Mouse (Mus musculus): ENCODE results near the gene Gsdma2.
A peak's percentile ranks its signal among the peaks of the same experiment; 100 is the strongest.
"Not testable (repeated sequence)": the region's sequence is repeated elsewhere in the genome, so short reads cannot be mapped to it uniquely, and the experiment has no call there.

Gsdma2 gene

DNA sequence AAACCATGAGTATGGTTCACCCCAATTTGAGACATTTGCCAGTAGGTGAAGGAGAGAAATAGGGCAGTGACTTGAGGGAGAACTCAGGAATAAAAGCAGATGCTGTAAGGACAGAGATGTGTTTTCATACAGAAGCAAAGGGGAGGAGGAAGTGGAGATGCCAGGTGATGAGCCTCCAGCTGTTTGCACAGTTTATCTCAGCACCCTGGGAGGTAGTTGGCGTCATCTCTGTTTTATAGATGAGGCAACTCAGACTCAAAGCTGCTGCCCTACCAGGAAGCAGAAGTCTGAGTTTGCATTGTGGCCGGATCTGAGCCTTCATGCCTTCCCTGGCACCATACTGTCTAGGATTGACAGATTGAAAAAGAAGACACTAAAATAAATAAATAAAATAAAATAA, 22.4 kb downstream of the Gsdma2 start:
- DNase-seq = no peak

DNA sequence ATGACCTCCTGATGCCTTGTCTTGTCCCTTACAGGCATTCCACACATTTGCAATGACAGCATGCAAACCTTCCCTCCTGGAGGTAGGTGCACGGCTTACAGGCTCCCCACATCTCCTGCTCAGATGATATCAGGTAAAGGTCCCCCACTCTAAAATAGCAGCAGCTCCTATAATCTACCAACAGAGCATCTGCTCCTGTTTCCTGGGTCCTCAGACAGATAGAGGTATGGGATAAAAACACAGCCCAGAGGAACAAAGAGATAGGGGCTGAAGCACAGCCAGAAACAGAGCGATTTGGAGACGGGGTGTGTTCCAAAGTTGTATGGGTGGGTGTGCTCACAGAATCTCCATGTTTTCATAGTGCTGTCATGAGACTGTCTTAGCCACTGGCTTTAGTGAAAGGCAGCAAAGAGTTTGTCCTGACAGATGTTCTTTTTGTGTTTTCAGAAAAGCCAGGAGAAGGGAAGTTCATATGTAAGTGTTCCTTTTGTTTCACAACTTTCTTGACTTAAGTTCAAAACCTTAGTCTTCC, 24.8 kb downstream of the Gsdma2 start:
- DNase-seq = no peak

DNA sequence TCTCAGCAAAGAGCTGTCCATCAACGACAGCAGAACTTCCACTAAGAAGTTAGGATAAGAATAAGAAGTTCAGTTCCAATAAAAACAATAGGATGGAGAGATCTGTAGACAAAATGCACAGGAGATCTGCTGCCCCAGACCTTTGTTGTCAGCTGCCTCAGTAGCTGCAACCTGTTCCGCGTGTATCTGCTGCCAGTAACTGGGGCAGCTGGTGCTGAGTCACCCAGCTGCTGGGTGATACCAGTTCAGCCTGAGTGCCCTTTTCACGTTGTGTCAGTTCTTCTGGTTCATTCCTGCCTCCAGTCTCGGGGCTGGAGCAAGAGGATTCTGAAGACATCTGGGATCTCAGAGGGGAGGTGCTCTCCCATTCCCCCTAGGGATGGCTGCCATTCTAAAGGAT, 25.3 kb downstream of the Gsdma2 start:
- no peak for DNase-seq

DNA sequence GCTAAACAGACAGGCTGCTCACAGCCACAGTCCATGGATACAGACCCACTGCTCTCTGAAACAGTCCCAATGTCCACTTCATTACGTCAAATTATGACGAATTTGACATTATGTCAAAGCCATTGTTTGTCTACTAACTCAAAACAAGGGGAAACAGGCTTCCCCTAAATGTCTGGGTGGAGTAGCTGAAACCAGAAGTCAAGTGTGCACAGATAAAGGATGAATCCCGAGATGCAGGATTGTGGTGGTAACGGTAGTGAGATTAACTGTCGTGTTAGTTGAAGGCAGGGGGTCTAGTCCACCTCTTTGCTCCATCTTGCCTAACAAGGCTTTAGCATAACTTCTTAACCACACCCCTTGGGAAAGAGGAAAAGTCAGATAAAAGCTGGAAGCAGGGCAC, 25.9 kb downstream of the Gsdma2 start:
- no peak for DNase-seq

DNA sequence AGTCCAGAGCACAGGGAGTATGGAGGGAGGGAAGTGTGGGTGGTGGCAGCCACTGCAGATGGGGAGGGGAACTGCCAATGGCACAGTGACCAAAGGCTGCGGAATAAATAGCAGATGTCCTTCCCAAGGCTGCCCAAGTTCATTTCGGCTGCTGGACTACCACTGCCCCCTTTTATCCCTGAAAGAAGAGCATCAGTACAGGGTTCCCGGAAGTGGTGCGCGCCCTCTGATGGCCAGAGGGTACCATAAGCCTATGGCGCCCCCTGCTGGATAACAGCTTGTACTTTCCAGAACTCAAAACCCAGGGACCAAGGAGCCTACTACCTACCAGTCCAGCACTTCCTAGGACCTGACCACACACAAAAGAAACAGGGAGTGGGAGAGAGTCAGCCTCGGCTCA, 26.6 kb downstream of the Gsdma2 start:
- peak; percentile 56 to 69 for DNase-seq

DNA sequence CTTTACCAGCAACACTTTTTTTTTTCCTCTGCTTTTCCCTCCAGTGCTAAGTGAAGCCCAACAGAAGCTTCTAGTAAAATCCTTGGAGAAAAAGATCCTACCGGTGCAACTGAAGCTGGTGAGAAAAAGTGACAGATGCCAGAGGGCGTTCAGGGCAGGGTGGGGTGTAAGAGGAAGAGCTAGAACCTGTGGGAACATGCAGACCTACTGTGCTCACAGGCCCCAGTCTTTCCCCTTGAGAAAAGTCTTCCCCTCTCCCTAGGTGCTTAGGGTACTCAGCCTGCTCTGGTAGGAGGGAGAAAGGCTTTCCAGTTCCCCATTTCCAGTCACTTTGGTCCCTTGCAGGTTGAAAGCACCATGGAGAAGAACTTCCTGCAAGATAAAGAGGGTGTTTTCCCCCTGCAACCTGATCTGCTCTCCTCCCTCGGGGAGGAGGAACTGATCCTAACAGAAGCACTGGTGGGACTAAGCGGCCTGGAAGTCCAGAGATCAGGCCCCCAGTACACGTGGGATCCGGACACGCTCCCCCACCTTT, 29.3 kb downstream of the Gsdma2 start:
- no peak for DNase-seq

DNA sequence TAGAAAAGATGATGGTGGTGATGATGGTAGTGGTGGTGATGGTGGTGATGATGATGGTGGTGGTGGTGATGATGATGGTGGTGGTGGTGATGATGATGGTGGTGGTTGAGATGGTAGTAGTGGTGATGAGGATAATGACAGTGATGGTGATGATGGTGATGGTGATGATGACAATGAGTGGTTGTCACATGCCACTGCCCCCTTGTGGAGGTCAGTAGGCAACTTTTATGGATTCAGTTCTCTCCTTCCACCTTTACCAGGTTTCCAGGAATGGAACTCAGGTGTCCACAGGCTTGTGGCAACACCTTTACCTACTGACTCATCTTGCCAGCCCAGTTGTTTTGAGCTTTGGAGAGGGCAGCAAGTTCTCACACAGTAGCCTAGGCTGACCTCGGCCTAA, 33.5 kb downstream of the Gsdma2 start:
- no peak for DNase-seq

DNA sequence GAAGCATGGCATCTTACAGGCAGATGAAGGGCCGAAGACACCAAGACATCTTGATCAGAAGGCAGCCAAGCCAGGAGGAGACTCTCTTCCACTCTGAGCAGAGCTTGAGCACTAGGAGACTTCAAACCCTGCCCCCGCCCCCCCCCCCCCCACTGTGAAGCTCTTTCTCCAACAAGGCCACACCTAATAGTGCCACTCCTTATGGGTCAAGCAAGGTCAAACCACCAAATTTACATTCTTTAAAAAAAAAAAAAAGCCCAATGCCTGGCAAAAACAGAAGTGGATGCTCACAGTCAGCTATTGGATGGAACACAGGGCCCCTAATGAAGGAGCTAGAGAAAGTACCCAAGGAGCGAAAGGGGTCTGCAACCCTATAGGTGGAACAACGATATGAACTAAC, 34.0 kb downstream of the Gsdma2 start:
- not testable (repeated sequence) for DNase-seq

DNA sequence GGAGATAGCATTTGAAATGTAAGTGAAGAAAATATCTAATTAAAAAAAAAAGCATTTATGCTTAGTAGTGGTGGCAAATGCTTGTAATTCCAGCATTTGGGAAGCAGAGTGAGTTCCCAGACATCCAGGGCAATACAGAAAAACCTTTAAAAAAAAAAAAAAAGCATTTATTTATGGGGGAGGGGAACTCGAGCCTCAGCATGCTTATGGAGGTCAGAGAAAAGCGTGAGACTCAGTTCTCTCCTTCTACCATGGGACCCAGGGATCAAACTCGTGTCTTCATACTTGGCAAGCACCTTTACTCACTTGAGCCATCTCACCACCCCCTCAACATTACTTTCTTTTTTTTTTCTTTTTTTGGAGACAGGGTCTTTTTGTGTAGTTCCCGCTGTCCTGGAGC, 34.6 kb downstream of the Gsdma2 start:
- peak in 1 of 2 experiments; percentile 3 for DNase-seq

DNA sequence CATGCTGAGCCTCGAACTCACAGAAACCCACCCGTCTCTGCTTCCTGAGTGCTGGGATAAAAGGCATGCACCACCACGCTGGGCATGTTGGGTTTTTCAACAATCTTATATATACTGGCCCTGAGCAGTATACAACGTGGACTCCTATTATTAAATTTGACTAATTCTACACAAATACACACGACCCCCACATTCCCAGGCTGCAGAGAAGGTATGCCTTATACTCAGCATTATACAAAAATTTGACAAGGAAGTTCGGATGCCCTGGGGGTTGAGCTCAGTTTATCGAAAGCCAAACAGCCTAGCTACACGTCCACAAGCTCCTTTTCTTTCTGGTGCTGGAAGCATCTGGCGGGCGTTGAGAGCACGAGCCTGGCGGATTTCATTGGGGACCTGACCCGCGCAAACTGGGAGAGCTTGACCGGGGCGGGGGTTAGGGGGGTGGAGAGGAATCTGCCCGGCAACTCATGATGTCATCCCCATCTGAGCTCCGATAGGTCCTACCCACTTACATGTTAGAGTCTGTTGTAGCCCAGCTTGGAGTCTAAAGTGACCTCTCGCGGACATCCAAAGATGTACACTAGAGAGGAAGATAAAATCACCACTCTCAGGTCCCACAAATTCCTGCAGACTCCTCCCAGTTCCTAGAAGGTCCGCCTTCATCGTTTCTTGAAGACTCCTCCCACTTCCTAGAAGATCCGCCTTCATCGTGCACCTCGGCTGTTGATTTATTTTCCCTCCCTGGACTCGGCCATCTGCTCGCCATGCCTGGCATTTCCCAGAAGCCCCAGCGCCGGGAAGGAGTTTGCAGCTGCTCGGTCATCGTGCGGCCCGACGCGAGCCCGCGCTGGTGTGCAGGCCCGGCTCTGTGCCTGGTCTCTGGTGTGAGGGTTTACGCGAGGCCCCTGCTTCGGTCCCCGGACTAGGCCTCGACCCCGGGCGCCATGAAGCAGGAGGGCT, 35.5 kb downstream of the Gsdma2 start, which contains the start of gene Psmd3:
Psmd3 (plus strand) TSS at position 769 of the 960 bp plus-strand sequence.
- DNase-seq = peak; percentile 97 to 99

DNA sequence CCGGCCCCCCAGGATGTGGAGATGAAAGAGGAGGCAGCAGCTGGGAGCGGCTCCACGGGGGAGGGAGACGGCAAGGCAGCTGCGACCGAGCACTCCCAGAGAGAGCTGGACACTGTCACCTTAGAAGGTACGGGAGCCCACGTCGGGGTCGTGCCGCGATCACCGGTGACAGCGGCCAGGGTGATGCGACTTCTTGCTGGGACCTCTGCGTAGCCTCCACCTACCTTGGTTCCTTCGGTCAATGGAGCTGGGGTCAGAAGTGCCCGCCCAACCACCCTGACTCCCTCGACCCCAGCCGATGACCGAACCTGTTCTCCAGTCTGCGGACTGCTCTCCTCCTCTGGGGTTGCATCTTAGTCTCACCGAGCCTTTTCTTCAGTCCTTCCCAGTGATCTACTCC, 36.3 kb downstream of the Gsdma2 start:
- DNase-seq = no peak

DNA sequence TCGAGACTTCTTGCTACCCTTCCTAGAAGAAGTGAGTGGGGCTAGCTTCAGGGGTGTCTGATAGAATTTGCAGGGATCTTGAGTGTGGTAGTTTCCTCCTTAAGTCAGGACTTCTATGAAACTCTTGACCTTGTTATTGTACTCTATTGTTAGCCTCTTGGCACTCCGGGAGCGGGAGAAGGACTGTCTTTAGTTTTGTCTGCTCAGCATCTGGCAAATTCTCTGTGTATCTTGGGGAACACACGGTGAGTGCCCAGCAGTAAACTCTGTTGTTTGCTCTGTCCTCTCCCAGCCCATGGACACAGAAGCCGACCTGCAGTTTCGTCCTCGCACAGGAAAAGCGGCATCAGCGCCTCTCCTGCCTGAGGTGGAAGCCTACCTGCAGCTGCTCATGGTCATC, 39.1 kb downstream of the Gsdma2 start:
- DNase-seq = peak in 1 of 2 experiments; percentile 4

DNA sequence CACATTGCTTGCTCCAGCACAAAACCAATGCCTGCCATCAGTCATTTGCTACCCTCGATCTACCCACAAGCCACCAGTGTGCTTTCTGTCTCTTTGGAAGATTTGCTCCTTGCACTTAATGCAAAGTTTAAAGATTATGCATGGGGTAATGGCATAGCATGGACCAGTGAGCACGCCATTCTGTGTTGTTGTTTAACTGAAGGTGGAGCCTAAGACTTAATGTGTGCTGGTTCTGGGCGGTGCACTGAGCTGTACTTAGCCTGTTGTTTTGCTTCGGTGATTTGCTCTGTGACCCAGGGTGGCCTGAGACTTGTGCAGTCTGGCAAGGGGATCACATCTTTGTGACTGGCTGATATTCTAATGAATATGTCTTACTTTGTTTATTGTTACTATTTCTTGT, 40.4 kb downstream of the Gsdma2 start:
- no peak for DNase-seq

DNA sequence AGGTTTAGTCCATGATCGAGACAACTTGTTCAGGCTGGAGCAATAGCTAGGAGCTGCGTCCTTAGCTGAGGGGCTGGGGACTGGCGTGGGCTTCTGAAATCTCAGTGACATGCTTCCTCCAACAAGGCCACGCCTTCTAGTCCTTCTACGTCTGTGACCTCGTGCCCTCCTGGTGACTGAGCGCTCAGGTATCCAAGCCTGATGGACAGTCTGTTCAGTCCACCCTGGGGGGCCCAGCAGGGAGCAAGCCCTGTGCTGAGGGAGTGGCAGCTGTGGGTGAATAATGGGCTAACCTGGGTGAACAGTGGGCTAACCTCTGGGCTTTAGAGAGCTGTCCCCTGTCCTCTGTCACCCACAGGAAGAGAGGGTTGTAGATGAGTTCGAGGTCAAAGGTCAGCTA, 41.5 kb downstream of the Gsdma2 start:
- DNase-seq = peak in 1 of 2 experiments; percentile 11

DNA sequence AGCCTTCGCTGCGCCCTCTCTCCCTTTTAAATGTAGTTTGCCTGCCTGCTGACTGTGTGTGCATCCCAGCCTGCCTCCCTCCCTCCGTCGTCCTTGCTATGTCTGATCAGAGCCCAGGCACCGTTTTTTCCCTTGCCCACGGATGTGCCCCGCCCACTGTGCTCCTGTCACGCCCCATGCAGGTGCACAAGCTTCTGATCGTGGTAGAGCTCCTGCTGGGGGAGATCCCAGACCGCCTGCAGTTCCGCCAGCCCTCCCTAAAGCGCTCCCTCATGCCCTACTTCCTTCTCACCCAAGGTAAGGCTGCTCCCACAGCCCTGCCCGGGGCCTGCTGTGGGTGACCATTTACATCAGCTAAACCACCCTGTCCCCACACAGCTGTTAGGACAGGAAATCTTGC, 46.6 kb downstream of the Gsdma2 start:
- peak in 1 of 2 experiments; percentile 17 for DNase-seq

DNA sequence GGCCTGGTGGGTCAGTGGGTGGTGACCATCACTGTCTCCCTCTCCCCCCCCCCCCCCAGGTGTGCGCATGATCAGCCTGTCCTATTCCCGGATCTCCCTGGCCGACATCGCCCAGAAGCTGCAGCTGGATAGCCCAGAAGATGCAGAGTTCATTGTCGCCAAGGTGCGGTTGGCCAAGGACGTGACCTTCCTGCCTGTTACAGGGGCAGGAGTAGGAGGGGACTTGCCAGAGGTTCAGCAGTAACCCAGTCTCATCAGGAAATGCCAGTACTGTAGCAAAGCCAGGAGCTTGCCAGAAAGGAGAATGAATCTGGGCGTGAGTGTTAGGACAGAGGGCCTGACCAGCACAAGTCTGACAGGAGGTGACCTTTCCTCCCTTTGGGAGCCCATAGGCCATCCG, 47.2 kb downstream of the Gsdma2 start:
- no peak for DNase-seq

DNA sequence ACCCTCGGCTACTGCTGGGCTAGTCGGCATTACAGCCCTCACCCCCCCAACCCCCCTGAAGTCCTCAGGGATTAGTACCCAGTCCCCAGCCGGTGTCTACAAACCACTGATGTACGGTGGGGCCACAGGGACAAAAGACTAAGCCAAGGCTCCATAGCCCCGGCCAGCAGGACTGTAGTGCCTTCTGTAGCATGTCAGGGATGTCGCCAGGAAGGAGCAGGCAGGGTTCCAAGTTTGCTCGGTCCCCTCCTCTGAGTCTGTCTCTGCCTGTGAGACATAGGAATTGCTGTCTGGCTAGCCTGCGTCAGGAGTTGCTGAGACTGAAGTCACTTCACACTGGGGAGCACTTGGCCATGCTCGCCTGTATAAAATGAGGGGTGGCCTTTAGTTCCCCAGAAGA, 47.7 kb downstream of the Gsdma2 start:
- peak in 1 of 2 experiments; percentile 18 for DNase-seq

DNA sequence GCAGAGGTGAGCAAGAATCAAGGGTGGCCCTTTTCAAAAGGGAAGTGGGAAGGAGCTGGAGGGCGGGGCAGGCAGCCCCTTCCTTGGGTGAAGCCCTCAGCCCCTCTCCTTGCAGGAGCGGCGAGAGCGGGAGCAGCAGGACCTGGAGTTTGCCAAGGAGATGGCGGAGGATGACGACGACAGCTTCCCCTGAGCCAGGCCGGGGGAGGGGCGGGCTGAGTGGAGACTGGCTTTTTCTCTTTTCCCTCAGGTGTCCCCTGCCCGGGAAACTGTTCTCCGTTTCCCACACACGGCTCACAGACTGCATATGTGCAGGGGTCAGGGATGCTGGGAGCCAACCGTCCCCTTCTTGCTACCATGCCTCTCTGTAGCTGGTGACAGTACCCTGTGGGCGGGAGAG, 48.8 kb downstream of the Gsdma2 start:
- peak in 1 of 2 experiments; percentile 40 for DNase-seq

DNA sequence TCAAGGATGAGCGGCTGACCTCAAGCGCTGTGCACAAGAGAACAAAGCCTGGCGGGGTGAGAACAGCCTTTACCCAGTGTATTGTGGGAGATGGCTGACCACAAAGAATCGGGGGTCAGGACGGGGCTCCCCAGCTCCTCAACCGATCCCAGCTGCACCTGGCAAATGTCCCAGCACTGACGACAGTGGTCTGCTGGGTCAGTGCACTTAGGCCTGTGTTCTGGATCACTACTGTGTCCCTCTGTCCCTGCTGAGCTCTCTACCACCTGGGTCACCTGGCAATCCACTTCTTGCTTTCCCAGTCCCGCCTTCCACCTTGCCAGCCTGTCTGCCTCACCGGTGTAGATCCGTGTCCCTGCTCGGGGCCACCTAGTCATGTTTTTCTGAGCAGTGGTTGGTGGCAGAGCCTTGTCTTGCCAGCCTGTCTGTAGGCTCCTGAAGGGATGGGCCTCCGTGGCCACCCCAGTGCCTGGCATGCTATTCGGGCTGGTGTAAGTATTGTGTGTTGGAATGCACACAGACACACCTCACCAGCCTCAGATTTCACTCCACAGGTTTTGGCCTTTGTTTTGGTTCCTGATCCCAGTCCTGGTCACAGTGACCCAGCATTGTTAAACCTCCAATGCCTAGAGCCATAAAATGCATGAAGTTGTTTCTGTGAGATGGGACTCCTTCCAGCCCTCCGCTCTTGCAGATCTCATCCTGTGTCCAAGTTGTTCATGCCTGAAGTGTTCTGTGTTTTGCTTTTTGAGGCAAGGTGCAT, 50.1 kb downstream of the Gsdma2 start:
- DNase-seq = peak in 1 of 2 experiments; percentile 42

DNA sequence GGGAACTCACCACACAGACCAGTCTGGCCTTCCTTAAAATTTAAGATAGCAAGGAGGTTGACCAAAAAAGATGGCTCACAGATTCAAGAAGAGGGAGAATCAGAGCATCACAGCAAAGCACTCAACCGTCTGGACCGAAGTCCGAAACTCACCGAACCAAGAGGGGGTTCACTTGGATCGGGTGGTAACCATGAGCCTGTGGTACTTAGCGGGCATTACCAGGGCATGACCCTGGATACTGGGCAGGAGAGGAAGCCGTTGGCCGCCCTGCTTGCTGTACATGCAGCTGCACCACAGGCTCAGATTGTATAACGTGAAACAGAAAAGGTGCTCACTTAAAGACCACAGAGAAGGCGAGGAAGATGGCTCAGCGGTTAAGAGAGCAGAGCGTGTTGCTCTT, 50.7 kb downstream of the Gsdma2 start:
- DNase-seq = peak in 1 of 2 experiments; percentile 4

DNA sequence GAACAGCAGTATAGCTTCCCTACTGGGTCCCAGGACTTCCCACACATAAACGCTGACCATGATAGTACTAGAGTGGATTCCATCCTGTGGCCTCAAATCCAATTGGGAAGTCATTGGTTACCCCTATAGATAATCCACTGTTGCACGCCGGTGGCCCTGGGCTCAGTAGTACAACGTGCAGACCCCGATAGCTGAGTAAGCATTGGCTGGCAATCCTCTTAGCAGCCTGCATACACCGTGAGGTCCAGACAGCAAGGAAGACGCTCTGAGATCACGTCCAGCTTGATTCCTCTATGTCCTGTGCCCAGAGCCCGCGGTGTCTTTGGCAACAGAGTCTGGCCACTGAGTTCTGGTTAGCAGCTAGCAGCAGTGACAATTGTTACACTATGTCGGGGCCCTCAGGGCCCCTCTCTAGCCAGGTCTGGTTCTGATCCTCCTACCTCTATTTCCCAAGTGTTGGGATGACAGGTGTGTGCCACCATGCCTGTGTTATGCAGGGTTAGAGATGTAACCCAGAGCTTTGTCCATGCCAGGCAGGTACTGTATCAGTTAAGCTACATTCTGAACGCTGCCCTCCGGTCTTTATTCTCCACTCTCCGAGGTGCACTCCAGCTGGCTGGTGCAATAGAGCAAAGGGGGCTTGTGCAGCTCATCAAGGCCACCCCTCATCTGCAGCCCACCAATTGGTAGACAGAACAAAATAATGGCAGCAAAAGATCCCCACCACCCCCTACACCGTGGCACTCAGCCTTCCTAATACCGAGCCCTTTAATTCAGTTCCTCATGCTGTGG, 52.5 kb downstream of the Gsdma2 start:
- peak in 1 of 2 experiments; percentile 16 for DNase-seq

DNA sequence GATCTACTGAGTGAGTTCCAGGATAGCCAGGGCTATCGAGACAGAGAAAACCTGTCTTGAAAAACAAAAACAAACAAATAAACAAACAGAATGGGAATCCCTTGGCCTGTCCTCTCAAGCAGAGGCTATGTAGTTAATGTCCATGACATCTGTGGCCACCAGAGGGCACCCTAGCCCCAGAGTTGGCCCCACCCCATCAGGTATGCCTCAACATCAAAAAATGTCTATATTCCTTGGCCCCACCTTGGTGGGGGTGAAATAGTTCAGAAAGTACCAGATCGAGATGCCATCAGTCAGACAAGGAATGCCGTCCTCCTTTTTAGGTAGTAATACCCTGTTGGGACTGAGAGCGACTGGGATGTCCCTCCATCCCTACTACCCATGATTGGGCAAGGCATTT, 53.4 kb downstream of the Gsdma2 start:
- peak; percentile 86 to 91 for DNase-seq
